Mouse (Mus musculus) embryo, embryonic 10 days (tissue): ENCODE measurements around the gene Slfn2.
A peak's percentile ranks its signal among the peaks of the same experiment; 100 is the strongest.
"Not testable (repeated sequence)": the region's sequence is repeated elsewhere in the genome, so short reads cannot be mapped to it uniquely, and the experiment has no call there.

Experiments
- DNase-seq: peaks from one replicate; pipeline ENCODE4 v3.0.0-alpha.2; 2015; ENCODE audit warnings: low spot score

Gene Slfn2

DNA sequence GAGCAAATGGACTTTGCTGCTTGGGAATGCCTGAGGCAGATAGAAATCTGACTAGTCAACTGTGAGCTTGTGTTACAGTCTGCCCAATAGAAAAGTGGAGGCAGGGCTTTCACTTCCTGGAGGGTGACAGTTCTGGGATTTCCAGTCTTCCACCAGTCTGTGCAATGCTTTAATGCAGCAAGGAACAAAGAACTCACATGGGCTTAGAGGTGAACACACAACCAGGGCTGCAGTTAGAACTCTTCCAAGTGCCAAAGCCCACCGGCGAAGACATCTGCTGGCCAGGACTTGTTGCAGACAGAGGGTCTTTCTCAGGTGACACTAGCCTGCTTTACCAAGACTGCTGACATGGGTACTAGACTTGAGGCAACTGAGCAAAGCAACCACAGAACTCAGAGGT is at the start of gene Slfn2:
Slfn2 (plus strand) TSS at position 167 of the 400 bp plus-strand sequence.
- no peak for DNase-seq

DNA sequence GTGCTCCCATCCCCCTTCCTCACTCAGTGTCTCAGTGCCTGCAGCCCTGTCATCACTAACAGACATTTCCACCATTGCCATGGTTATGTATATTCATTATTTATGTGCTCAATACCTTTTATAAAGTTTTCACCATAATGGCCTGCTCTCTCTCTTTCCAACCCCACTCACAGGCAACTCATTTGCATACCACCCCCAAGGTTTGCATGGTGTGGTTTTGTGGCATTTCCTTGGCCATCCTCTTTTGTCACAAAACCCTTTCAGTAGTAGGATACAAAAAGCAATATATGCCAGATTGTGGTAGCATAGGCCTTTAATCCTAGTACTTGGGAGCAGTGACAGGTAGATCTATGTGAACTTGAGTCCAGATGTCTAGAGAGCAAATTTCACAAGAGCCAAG is 48.8 kb upstream of the Slfn2 start:
- no peak for DNase-seq

DNA sequence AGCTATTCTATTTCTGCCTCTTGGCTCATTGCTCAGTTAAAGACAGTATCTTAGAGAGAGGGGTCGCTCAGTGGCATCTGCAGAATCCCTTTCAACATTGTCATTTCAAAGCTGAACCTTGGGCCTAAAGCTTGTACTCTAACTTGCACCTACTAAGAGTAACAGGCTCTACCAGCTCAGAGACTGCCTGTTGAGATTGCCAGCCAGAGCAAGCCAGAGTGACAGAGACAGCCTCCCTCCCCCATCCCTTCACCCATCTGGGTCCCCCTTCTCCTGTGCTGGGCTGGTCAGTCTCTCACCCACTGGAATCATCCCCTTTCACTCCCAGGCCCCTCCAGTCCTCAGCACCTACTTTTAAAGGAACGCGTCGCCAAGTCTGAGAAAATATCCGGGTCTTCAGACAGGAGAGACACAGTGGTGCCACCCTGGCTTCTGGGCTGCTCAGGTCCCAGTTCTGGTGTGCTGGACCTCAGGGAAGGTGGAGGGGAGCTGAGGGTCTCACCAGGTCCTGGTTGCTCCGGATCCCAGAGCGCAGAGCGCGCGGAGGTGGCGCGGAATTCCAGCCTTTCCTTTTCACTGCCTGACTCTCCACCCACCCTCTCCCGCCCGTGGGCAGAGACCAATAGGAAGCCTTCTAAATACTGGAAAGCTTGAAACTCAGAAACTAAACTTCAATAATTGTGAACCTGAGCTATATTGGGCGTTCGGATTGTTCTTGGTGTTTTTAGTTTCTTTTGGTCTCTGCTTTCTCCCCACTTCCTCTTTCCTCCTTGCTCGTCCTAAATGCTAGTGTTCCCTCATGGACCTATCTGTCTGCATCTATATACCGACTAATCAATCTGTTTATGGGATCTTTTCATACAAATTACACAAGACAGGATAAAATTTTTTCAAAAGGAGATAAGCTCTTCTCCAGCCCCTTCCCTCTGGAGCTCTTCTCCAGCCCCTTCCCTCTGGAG is 45.1 kb upstream of the Slfn2 start:
- DNase-seq: not testable (repeated sequence)

DNA sequence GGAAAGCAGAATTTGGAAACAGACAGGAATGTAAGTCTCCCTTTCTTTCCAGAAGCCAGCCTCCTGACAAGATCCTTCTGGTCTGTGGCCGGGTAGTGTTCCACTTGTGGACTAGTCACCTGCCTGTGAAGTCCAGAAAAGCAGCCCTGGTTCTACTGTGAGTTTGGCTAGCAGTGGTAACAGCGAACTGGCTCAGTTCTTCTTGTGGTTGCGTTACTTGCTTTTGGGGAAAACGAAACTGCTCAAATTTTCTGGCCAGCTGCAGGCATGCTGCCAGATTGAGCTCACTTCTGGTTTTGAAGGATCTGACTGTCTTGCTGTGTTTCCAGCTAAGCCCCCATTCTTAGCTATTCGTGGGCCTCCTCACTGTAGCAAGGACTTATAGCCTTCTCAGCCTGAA is 44.3 kb upstream of the Slfn2 start, which contains the start of gene Slfn8:
Slfn8 (minus strand) TSS at position 190 of the 400 bp plus-strand sequence.
- DNase-seq: no peak

DNA sequence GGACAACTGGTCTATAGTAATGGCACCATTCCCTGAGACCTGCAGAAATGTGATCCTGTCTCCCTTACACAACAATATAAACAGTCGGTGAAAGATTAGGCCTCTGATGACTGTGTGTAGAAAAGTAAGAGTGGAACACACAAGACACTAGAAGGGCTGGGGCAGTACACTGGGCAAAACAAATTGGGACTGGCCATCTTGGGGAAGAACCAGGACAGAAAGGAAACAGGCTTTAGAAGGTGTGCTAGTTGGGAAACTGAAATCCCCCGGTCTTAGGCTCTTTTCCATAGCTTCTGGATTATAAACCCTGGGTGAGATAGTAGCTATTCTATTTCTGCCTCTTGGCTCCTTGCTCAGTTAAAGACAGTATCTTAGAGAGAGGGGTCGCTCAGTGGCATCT is 26.2 kb upstream of the Slfn2 start:
- not testable (repeated sequence) for DNase-seq

DNA sequence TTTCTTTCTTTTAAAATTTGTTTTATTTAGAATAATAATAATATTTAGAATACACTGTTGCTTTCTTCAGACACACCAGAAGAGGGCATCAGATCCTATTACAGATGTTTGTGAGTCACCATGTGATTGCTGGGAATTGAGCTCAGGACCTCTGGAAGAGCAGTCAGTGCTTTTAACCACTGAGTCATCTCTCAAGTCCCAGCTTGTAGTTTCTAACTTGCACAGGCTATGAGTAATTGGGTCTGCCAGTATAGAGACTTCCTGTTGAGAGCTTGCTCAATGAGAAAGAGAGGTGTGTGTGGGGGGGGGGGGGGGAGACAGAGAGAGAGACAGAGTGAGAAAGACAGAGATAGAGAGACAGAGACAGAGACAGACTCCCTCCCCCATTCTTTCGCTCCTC is 25.8 kb upstream of the Slfn2 start:
- no peak for DNase-seq

DNA sequence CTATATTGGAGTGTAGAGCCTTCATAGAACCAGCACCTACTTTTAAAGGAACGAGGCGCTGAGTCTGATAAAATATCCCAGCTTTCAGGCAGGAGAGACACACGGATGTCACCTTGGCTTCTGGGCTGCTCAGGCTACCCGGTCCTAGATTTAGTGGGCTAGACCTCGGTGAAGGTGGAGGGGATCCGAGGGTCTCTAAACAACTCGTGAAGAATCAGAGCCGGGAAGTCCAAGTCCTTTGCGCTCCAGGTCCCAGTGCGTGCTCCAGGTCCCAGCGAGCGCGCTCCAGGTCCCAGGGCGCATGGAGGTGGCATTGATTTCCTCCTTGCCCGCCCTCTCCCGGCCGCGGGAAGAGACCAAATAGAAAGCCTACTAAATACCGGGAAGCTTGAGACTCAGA is 25.1 kb upstream of the Slfn2 start:
- DNase-seq: no peak

DNA sequence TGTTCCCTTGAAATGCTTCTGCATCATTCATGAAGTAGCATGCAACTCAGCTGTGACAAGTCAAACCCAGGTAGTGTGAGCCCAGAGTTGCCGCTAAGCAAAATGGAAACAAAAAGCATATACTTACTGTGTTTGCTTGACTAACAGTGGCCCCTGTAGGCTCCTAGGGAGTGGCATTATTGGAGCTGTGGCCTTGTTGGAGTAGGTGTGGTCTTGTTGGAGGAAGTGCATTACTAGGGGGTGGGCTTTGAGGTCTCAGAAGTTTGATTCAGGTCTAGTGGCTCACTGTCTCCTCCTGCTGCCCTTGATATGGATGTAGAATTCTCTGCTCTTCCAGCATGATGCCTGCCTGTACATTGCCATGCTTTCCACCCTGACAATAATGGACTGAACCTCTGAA is 24.6 kb upstream of the Slfn2 start:
- no peak for DNase-seq

DNA sequence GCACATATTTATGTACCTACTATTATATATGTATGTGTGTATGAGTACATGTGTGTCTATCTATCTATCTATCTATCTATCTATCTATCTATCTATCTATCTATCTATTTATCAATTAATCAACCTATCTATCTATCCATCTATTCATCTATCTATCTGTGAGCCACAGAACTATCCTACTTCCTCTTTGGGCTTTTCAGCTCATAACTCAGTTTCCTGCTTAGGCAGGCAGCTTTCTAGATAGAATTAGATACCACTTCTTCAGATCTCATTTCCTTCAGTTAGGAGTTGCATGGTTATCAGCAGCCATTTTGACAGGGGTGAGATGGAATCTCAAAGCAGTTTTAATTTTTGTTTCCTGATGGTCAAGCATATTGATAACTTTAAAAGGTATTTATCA is 23.9 kb upstream of the Slfn2 start:
- no peak for DNase-seq

DNA sequence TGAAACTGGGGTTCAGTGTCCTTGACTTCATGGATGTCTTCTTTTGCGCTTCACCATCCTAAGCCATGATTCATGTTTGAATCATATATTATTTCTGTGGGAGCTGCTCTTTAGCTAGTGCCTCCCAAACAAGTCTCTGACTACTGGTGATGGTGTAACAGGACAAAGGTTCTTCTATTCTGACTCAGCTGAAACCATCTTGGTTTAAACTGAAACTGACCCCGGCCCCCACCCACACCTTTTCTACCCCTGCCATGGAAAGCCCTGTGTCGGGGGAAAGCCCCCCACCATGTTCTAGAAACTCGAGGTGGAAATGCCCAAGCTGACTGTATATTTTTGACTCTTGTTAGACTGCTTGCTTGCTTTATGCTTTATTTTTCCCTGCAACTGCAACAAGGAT is 21.0 kb upstream of the Slfn2 start:
- no peak for DNase-seq

DNA sequence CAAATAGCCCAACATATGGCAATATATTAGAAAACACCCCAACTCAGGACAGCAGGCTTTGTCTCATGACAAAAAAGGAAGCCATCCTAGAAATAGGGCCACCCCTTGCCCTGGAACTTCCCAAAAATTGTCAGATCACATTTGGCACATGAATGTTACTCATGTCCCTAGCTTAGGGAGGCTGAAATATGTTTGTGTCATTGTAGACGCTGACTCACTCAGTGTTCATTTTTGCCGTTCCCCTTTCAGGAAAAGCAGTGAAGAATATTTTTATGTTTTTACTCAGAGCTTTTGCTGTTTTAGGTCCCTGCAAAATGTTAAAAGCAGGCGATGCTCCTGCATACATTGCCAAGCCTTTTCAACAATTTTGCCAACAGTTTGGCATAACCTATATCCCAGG is 19.3 kb upstream of the Slfn2 start:
- DNase-seq: no peak

DNA sequence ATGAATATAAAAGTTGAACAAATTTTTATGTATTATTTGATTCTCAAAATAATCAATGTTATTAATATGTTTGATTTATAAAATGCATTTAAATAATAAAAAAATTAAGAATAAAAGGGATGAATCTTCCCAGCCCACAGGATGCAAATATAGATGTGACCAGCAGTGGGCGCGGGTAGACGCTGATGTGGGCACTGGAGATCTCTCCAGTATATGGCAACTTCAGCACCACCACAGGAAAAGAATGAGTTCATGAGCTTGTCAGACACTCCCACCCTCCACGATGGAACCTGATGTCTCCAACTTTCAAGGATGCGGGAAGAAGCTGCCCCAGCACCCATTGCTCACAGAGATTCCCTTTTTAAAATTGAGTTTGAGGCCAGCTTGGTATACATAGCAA is 7.0 kb upstream of the Slfn2 start:
- peak; percentile 73 for DNase-seq

DNA sequence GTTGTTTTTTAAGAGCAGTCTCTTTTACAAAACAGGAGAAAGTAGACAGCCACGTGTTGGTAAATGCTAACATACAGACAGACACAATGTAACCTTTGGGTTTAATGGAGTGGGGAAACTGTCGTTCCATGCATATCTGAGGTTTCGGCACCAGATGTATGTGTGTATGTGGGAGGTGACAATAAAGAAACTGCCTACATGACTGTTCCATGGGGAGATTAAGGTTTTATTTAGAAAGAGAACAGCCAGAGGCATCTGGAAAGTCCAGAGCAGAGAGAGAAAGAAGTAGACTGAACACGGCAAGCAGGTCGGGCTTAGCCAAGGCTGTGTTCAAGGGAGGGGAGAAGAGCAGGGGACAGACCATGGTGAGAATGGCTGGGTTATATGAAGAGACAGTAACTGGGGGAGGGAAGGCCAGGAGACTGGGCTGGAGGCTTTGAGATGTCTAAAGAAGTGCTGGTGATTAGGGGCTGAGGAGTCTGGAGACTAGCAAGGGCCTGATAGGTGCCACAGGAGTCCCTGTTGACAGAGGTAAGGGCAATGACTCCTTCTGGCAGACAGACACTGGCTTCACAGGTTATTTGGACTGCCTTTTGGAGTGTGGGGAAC is 4.4 kb upstream of the Slfn2 start:
- DNase-seq: no peak

DNA sequence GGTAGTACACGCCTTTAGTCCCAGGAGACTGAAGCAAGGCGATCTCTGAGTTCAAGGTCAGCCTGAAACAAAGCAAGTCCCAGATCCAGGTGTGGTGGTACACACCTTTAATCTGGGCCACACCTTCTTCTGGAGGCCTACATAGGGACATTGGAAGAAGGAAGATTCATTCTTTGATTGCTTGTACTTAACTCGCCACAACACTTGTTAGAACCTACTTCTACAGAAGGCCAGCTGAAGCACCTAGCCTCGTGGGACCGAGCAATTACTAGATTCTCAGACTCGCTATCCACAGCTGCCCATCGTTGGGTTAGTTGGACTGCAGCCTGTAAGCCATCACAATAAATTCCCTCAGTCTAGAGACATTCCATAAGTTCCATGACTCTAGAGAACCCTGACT is 3.1 kb upstream of the Slfn2 start:
- DNase-seq: no peak

DNA sequence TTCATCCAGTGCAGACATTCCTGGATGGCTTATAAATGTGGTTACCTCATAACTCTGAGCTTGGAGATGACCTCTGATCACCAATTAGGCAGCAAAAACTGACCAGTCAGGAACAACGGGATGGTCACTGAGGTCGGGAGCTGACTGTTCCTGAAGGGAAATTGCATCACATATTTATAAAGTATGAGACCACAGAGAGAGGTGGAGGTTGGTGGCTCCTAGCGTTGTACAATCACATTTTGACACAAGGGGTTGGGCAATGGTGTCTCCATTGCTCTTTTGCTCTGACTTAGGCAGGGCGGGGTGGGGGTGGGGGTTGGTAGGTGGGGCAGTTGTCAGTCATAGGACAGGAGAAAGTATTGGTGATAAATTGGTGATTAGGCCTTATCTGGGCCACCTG is 1.8 kb upstream of the Slfn2 start:
- DNase-seq: no peak

DNA sequence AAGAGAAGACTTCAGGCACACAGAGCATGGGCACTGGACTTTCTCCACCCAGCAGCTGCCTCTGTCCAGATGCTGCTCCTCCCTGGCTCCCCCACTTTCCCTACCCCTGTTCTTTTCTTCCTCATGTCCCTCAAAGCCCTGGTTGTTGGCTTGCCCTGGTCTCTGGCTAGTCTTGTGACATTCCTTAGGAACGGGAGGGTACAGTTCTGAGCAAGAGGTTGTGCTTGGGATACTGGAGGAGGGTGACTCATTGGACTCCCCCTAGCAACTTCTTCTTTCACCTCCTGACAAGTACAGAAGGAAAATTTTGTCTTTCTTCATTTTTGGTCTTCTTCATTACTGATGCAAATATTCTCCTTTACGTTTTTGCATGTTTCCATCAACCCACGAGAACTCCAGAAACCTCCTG is 967 bp upstream of the Slfn2 start:
- no peak for DNase-seq

DNA sequence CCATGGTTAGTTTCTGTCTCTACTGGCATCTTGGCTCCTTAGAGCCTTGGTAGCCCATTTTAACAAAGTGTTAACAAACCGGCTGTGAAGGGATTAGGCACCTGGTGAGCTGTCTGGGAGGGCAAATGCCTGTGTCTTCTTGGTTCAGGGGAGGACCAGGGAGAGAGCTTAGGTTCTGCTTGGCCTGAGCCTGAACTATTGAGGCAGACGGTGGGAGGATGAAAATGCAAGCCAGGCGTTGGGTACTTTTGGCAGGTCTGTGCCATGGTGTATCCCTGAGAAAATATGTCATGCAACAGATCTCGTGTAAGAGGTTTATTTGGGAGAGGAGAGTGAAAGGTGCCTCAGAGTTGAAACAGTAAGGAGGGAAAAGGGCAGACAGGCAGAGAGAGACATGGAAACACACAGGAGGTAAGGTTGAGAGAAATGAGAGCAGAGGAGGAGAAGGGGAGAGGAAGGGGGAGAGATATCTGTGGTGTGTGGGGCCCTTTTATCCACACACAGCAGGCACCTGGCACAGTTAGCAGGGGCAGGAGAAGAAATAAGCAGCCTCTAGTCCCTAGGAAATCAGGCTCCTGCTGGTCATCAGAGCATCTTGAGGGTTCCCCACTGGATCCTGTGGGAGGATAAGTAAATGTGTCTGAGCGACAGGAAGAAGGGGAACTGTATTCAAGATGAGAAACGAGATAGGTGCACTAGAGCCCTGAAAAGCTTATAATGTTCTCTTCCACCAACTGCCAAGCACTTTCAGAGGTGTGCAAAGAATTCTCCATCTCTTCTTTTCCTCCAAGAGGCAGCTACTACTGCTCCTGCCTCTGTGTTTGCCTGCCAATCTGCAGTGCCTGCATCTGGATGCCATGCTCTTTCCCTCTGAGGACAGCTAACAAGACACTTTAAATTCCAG is 781 bp downstream of the Slfn2 start:
- DNase-seq: no peak

DNA sequence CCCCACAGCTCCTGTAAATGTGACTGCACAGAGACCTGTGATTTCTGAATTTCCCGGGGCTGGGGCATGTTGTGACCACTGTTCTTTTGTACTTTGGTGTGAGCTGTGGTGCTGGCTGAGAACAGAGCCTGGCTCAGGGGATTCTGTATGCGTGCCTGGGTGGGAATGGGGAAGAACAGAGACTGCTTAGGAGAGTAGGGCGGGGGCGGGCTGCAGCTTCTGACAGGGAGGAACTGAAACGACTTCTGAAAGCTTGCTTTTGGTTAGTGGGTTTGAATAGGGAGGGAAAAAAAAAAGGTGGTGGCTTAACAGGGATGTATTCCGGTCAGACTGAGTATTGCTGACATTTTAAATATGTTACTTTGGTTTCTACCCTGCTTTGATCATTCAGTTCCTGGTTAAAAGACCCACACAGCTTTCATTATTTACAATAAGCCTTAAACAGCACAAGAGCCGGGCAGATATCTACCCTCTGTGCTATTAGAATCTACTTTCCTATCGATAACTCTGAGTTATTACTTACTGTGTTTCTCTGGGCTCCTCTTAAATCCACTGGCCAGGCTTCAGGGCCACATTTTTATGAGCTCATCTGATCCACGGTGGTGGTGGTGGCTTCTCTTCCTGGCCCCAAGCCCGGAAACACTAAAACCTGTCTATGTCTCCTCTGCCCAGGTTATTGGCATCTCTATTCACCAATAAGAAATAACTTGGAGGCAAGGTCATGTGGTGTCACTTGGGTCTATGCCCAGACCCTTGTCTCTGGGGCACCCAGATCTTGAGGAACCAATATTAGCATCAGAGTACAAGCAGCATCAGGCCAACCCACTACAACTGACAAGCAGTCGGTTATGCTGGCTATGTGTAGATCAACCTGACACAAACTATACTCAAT is 2.0 kb downstream of the Slfn2 start:
- no peak for DNase-seq

DNA sequence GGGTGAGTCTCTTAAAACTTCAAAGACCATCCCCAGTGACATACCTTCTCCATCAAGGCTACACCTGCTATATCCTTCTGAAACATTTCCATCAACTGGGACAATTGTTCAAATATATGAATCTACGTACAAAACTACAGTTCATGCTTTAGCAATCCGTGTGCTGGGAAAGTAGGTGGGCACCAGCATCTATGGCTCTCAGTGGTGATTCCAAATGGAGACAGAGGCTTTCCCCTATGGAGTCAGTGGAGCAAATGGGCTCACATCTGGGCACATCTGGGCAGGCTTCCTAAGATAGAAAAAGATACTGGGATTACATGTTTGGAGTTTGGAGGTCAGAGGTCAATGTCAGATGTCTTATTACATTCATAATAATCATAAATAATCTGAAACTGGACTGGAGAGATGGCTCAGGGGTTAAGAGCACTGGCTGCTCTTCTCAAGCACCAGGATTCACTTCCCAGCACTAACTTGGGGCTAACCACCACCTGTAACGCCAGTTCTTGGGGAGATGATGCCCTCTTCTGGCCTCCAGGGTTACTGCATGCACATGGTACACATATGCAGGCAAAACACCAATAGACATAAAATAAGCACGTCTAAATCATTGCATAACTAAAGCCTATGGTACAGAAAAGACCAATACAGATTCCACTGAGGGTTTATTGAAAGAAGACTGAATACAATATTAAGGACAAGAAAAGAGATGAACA is 3.2 kb downstream of the Slfn2 start:
- DNase-seq: no peak

DNA sequence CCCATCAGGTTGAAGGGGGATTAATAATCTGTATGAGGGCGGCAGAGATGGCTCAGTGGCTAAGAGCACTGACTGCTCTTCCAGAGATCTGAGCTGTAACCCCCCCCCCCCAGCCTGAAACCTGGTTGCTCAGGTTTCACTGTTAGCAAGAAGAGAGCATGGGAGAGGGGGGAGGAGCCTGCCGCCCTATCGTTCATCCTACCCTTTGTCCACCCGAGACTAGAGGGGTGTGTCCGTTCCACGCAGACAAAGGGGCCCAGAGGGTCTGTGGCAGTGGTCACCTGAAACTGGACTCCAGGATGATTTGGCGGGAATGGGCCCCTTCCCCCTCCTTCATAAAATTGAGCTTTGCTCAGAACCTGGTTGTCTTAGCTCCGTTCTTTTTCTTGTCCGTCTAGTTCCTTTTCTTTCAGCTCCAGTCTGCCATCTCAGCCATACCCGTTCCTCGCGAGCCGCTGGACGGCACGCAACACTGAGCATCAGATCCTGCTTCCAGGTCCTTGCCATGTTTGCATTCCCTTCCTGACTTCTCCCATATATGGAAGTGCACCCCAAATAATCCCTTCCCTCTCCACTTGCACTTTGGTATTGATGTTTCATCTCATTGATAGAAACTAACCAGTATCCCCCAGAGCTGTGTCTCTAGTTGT is 5.5 kb downstream of the Slfn2 start:
- DNase-seq: no peak
